Mouse (Mus musculus) 3134 (cell line): Measurements from ENCODE around the gene Rai1.

Source experiments
- DNase-seq: peaks from one replicate; pipeline ENCODE4 v3.0.0-alpha.2; 2011; ENCODE audit warnings: low spot score; ENCODE audit not compliant: insufficient read length; ENCODE audit errors: extremely low read depth

Gene Rai1

GRCm38 (mm10) chr11:60161146-60161874 is 56.5 kb downstream of the Rai1 start:
- DNase-seq: no peak

GRCm38 (mm10) chr11:60162547-60162946 is 57.7 kb downstream of the Rai1 start:
- no peak for DNase-seq

GRCm38 (mm10) chr11:60163362-60163761 is 58.5 kb downstream of the Rai1 start:
- DNase-seq: no peak

GRCm38 (mm10) chr11:60164450-60164849 is 59.6 kb downstream of the Rai1 start:
- DNase-seq: no peak

GRCm38 (mm10) chr11:60165076-60165475 is 60.3 kb downstream of the Rai1 start:
- DNase-seq: no peak

GRCm38 (mm10) chr11:60168780-60169179 is 64.0 kb downstream of the Rai1 start:
- no peak for DNase-seq

GRCm38 (mm10) chr11:60172074-60172473 is 67.3 kb downstream of the Rai1 start:
- DNase-seq: no peak

- DNase-seq: no peak
Measured at GRCm38 (mm10) chr11:60173606-60174184, 68.9 kb downstream of the Rai1 start.

- DNase-seq: no peak
Measured at GRCm38 (mm10) chr11:60175371-60176181, 70.8 kb downstream of the Rai1 start.

- DNase-seq: no peak
Measured at GRCm38 (mm10) chr11:60176182-60176974, 71.6 kb downstream of the Rai1 start.

- DNase-seq: no peak
Measured at GRCm38 (mm10) chr11:60176975-60177657, 72.3 kb downstream of the Rai1 start.

GRCm38 (mm10) chr11:60178005-60178404 is 73.2 kb downstream of the Rai1 start:
- no peak for DNase-seq

- DNase-seq: no peak
Measured at GRCm38 (mm10) chr11:60178506-60178905, 73.7 kb downstream of the Rai1 start.

GRCm38 (mm10) chr11:60182116-60182670 is 77.4 kb downstream of the Rai1 start:
- DNase-seq: no peak

GRCm38 (mm10) chr11:60182741-60183140 is 77.9 kb downstream of the Rai1 start:
- DNase-seq: no peak

- DNase-seq: no peak
Measured at GRCm38 (mm10) chr11:60184346-60185325, 79.8 kb downstream of the Rai1 start.

GRCm38 (mm10) chr11:60185396-60186231 is 80.8 kb downstream of the Rai1 start:
- no peak for DNase-seq

- DNase-seq: no peak
Measured at GRCm38 (mm10) chr11:60187070-60187469, 82.3 kb downstream of the Rai1 start.
